Mouse (Mus musculus): Measurements from ENCODE around the gene Gmnn. TPM values are rescaled to one million over a fixed set of nuclear protein-coding genes. Genes with fewer than 3 reads are reported as not detected.

Gene Gmnn
- 109 and 113 TPM in 2 replicates for polyA plus RNA-seq (2016; fragmentation: Nextera tagmentation; extraction: Ambion mirVana)

DNA sequence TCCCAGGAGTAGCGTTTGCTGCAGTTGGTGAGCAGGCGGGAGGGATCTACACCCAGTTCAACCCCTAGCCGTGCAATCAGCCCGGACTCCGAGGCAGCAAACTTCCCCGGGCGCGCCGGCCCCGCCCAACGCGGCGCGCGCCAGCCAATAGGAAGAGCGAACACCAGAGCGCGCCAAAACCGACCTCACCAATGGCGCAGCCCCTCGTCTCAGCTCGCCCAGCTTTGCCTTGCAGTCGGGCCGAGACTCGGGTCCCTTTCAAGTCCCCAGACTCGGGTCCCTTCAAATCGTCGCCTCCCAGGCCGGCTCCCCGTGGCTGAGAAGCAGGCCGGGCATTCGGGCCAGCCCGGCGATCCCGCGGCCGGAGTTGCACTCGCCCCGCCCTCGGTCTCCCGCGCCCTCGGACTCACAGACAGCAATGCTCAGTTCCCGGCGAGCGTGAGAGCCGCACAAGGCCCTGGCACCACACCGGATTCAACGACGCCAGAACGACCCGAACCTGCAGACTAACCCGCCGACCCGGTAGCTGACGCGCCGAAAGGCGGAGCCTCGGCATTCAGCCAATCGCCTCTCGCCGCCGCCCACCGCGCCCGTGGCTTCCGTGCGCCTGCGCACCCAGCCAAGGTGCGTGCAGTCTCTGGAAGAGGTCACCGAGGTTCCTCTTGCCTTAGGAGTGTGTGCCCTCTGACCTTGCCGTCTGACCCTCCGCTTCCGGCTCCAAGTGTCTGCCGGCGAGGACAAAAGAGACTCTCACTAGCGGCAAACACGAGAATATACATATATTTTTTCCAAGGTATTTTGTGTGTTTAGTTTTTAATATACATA, at the start of gene Gmnn:
Gene Gmnn (minus strand): TSS at position 521 of the 825 bp plus-strand sequence.
- peak within 1 kb of the TSS; percentile 92 for H3K27ac ChIP-seq
- WGBS, result under 1% methylated on average over 79 of the region's 79 CpGs
- peak within 1 kb of the TSS; percentile 74 for H3K9ac ChIP-seq
- peak within 1 kb of the TSS; percentile 78 for H3K4me3 ChIP-seq
- H3K9me3 ChIP-seq, result no peaks in the 10 kb centered on the region
- H3K27me3 ChIP-seq, result no peaks in the 10 kb centered on the region
- ATAC-seq (ENCODE audit: insufficient number of reproducible peaks, insufficient read depth, low FRiP score, low TSS enrichment), result peak; percentile 95
- peak within 1 kb of the TSS; percentile 59 for H3K4me2 ChIP-seq (replicated peaks)
- H3K4me1 ChIP-seq, result peaks cover 9% of the 10 kb centered on the region
- peaks cover 11% of the 10 kb centered on the region; the same call in 1 of the 2 replicates for H3K36me3 ChIP-seq

DNA sequence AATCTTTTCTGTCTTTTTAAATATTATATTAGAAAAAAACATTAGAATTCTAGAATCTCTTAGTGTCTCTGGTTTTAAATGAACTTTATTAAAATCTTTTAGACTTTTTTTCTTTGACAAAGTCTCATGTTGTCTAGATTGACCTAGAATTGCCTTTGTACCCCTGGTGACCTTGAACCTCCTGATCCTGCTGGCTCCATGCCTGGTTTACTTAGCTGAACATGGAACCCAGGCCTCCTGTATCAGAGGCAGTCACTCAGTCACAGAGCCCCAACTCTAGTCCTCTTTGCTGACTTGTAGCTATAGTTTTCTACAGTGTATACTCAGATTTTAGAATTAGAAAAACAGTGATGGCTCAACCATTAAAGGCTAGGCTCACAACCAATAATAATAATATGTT, 44.4 kb upstream of the Gmnn start:
- no peak for ATAC-seq (ENCODE audit: insufficient number of reproducible peaks, insufficient read depth, low FRiP score, low TSS enrichment)
- Histone ChIP-seq H3K36me3 (peaks cover 39% of the 10 kb centered on the region), H3K4me2 (replicated peaks) (no peak overlapping the region)

GRCm38 (mm10) chr13:24803196-24803595, 41.5 kb upstream of the Gmnn start:
- H3K9me3 ChIP-seq, result no peaks in the 10 kb centered on the region
- no peak for ATAC-seq (ENCODE audit: insufficient number of reproducible peaks, insufficient read depth, low FRiP score, low TSS enrichment)
- H3K9ac ChIP-seq, result peak overlapping the region; percentile 92; the same call in 1 of the 2 replicates

More for the DNA sequence above, 44.4 kb upstream of the Gmnn start:
- Histone ChIP-seq H3K27ac (no peak overlapping the region), H3K9ac (no peak overlapping the region), H3K4me1 (peaks cover 13% of the 10 kb centered on the region), H3K27me3 (no peaks in the 10 kb centered on the region), H3K4me3 (no peak overlapping the region), H3K9me3 (no peaks in the 10 kb centered on the region)

DNA sequence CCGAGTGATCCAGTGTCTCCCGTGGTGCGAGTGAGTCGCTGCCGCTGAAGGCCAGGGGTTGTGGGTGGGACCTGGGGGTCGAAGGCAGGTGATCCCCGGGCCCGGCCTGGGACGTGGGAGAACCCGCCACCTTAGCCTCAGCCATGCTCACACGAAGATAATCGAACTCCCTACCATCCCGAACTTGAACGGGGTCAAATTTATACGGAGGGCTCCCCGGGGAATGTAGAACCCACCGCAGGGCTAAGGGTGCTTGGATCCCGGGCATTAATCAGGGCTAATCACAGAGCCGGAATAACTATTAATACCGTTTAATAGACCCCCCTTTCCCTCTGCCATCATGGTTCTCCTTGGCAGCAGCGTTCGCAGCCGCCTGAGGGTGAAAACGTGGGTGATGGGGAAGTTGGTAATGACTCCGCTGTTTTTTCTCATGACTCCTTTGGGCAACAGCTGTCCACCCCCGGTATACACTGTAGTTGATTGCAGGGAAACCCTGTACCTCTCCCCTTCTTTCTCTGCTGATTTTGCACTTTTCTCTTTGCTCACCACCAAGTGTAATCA, 40.5 kb upstream of the Gmnn start:
- Histone ChIP-seq H3K27me3 (no peaks in the 10 kb centered on the region), H3K4me3 (peak overlapping the region; percentile 94), H3K9me3 (no peaks in the 10 kb centered on the region), H3K4me2 (replicated peaks) (peak overlapping the region; percentile 89), H3K27ac (peak overlapping the region; percentile 99; the same call in 1 of the 2 replicates), H3K4me1 (peaks cover 13% of the 10 kb centered on the region), H3K36me3 (peaks cover 6% of the 10 kb centered on the region), H3K9ac (peak overlapping the region; percentile 92)
- no peak for ATAC-seq (ENCODE audit: insufficient number of reproducible peaks, insufficient read depth, low FRiP score, low TSS enrichment)
- WGBS, result under 1% methylated on average over 26 of the region's 26 CpGs

More at GRCm38 (mm10) chr13:24803196-24803595, 41.5 kb upstream of the Gmnn start:
- peaks cover 13% of the 10 kb centered on the region for H3K4me1 ChIP-seq
- no peak overlapping the region for H3K27ac ChIP-seq
- H3K36me3 ChIP-seq, result peaks cover 15% of the 10 kb centered on the region
- peak overlapping the region; percentile 94 for H3K4me3 ChIP-seq
- 20% methylated on average over 2 of the region's 2 CpGs for WGBS
- peak overlapping the region; percentile 89 for H3K4me2 ChIP-seq (replicated peaks)
- H3K27me3 ChIP-seq, result no peaks in the 10 kb centered on the region

DNA sequence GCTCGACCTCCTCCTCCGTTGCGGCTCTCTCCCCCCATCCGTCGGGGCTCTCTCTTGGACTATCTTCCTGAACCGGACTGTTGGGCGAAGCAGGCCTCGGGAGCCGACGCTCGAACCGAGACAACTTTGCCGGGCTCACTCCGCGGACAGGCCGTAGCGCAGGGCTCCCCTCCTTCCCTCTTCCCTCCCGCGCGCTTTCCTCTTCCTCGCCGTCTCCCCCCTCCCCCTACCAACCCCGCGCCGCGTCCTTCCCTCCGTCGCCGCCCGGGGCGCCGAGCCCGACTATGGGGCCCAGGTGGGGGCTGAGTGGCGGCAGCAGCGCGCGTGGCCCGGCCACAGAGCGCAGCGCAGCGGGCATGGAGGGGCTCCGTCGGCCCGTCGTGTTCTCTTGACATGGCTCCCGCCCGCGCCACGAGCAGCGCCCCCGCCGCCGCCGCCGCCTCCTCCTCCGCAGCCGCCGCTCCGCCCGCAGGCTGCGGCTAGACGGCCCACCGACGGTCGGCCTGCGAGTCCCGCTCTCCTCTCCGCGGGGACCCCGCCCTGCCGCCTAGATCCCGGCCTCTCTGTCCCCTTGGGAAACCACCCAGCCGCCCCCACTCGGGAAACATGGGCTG, 39.7 kb upstream of the Gmnn start, which contains the start of gene BC005537:
Gene BC005537 (plus strand): TSS at position 350 of the 614 bp plus-strand sequence.
- ATAC-seq (ENCODE audit: insufficient number of reproducible peaks, insufficient read depth, low FRiP score, low TSS enrichment), result peak; percentile 58
- peak within 1 kb of the TSS; percentile 89 for H3K4me2 ChIP-seq (replicated peaks)
- no peaks in the 10 kb centered on the region for H3K27me3 ChIP-seq
- peak within 1 kb of the TSS; percentile 94 for H3K4me3 ChIP-seq
- peak within 1 kb of the TSS; percentile 92 for H3K9ac ChIP-seq
- no peaks in the 10 kb centered on the region for H3K9me3 ChIP-seq
- under 1% methylated on average over 66 of the region's 74 CpGs for WGBS
- H3K27ac ChIP-seq, result peak within 1 kb of the TSS; percentile 99
- peaks cover 13% of the 10 kb centered on the region for H3K4me1 ChIP-seq
- peaks cover 3% of the 10 kb centered on the region; the same call in 1 of the 2 replicates for H3K36me3 ChIP-seq

GRCm38 (mm10) chr13:24800674-24801307, 39.1 kb upstream of the Gmnn start:
- Histone ChIP-seq H3K4me2 (replicated peaks) (peak overlapping the region; percentile 89), H3K4me1 (peaks cover 13% of the 10 kb centered on the region), H3K27me3 (no peaks in the 10 kb centered on the region), H3K9ac (peak overlapping the region; percentile 92), H3K9me3 (no peaks in the 10 kb centered on the region), H3K36me3 (no peaks in the 10 kb centered on the region), H3K27ac (peak overlapping the region; percentile 99), H3K4me3 (peak overlapping the region; percentile 94)
- ATAC-seq (ENCODE audit: insufficient number of reproducible peaks, insufficient read depth, low FRiP score, low TSS enrichment), result peak; percentile 97
- WGBS, result under 1% methylated on average over 42 of the region's 42 CpGs

- 1% methylated on average over 31 of the region's 31 CpGs for WGBS
- ATAC-seq (ENCODE audit: insufficient number of reproducible peaks, insufficient read depth, low FRiP score, low TSS enrichment), result peak; percentile 45; the same call in 1 of the 2 replicates
These were observed 38.4 kb upstream of the Gmnn start for GRCm38 (mm10) chr13:24799925-24800673.

GRCm38 (mm10) chr13:24799378-24799777, 37.7 kb upstream of the Gmnn start:
- Histone ChIP-seq H3K27me3 (no peaks in the 10 kb centered on the region), H3K27ac (no peak overlapping the region), H3K4me1 (peaks cover 10% of the 10 kb centered on the region), H3K9me3 (no peaks in the 10 kb centered on the region), H3K4me3 (peak overlapping the region; percentile 94; the same call in 1 of the 2 replicates), H3K4me2 (replicated peaks) (peak overlapping the region; percentile 89), H3K9ac (no peak overlapping the region), H3K36me3 (no peaks in the 10 kb centered on the region)
- 64% methylated on average over 5 of the region's 5 CpGs for WGBS
- ATAC-seq (ENCODE audit: insufficient number of reproducible peaks, insufficient read depth, low FRiP score, low TSS enrichment), result no peak

More at GRCm38 (mm10) chr13:24799925-24800673, 38.4 kb upstream of the Gmnn start:
- peak overlapping the region; percentile 89 for H3K4me2 ChIP-seq (replicated peaks)
- no peaks in the 10 kb centered on the region for H3K27me3 ChIP-seq
- H3K9me3 ChIP-seq, result no peaks in the 10 kb centered on the region
- H3K36me3 ChIP-seq, result no peaks in the 10 kb centered on the region
- peak overlapping the region; percentile 77 for H3K27ac ChIP-seq
- peak overlapping the region; percentile 38 for H3K9ac ChIP-seq
- peak overlapping the region; percentile 94 for H3K4me3 ChIP-seq
- peaks cover 13% of the 10 kb centered on the region for H3K4me1 ChIP-seq

DNA sequence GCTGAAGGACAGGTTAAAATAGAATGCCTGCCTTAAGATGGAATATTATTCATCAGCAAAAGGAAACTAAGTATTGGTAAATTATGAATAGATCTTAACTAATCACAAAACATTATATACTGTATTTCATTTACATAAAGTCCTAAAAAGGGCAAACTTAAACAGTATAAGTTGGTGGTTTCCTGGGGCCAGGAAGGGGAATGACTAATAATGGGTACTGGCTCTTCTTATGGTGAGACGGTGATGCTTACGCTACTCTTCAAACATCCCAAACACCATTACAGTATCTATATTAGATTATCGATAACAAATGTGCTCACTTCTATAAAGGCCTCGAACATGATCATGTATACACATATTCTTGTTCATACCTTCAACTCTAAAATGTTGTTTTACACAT, 37.0 kb upstream of the Gmnn start:
- ATAC-seq (ENCODE audit: insufficient number of reproducible peaks, insufficient read depth, low FRiP score, low TSS enrichment), result no peak
- H3K4me2 ChIP-seq (replicated peaks), result no peak overlapping the region
- H3K4me1 ChIP-seq, result peaks cover 6% of the 10 kb centered on the region
- no peaks in the 10 kb centered on the region for H3K36me3 ChIP-seq
- H3K27me3 ChIP-seq, result no peaks in the 10 kb centered on the region
- WGBS, result 96% methylated on average over 4 of the region's 4 CpGs
- no peak overlapping the region for H3K4me3 ChIP-seq
- H3K9ac ChIP-seq, result no peak overlapping the region
- H3K9me3 ChIP-seq, result no peaks in the 10 kb centered on the region
- no peak overlapping the region for H3K27ac ChIP-seq

GRCm38 (mm10) chr13:24792411-24793045, 30.8 kb upstream of the Gmnn start:
- Histone ChIP-seq H3K4me1 (no peaks in the 10 kb centered on the region), H3K27me3 (no peaks in the 10 kb centered on the region), H3K9ac (no peak overlapping the region), H3K9me3 (no peaks in the 10 kb centered on the region), H3K27ac (no peak overlapping the region), H3K4me3 (no peak overlapping the region), H3K4me2 (replicated peaks) (no peak overlapping the region), H3K36me3 (no peaks in the 10 kb centered on the region)
- no peak for ATAC-seq (ENCODE audit: insufficient number of reproducible peaks, insufficient read depth, low FRiP score, low TSS enrichment)
- 92% methylated on average over 9 of the region's 9 CpGs for WGBS

All from embryonic facial prominence, embryonic 12.5 days (tissue).